Mouse (Mus musculus) cortical plate, adult 2 months (tissue): ENCODE data around the gene Igsf8. TPM values are rescaled to one million over a fixed set of nuclear protein-coding genes. Genes with fewer than 3 reads are reported as not detected.

ENCODE experiments used
- H3K27ac ChIP-seq: fragments of 200-500 bp; 2 replicates; pipeline ENCODE4 v1.5.1; 2012; ENCODE audit warnings: low read length, control low read depth, inconsistent platforms; ENCODE audit not compliant: insufficient read depth
- H3K4me1 ChIP-seq: fragments of 200-500 bp; 2 replicates; pipeline ENCODE4 v1.6.1; 2011; ENCODE audit warnings: low read length; ENCODE audit not compliant: control insufficient read depth, insufficient read depth
- H3K4me3 ChIP-seq: fragments of 200-500 bp; 2 replicates; pipeline ENCODE4 v1.5.1; 2011; ENCODE audit warnings: mild to moderate bottlenecking, low read length, control low read depth; ENCODE audit not compliant: insufficient read depth
- CTCF ChIP-seq: fragments of 200-500 bp; IDR thresholded peaks from 2 replicates; pipeline ENCODE4 v1.5.1; 2011; ENCODE audit warnings: mild to moderate bottlenecking, control low read depth, low read length; ENCODE audit not compliant: insufficient read depth; ENCODE audit errors: extremely low read depth
- POLR2A ChIP-seq: fragments of 200-500 bp; IDR thresholded peaks from 2 replicates; pipeline ENCODE4 v1.6.1; 2011; ENCODE audit warnings: mild to moderate bottlenecking, low read length, control low read depth; ENCODE audit not compliant: insufficient read depth; ENCODE audit errors: extremely low read depth
- polyA plus RNA-seq: library from polyadenylated mRNA; depleted of rRNA; stranded (reverse); fragments of >200 nt; gene quantifications from 2 replicates; pipeline ENCODE4 v1.2.3, GENCODE M21; 2012

Gene Igsf8
- polyA plus RNA-seq, 1 experiment = 318 TPM

DNA sequence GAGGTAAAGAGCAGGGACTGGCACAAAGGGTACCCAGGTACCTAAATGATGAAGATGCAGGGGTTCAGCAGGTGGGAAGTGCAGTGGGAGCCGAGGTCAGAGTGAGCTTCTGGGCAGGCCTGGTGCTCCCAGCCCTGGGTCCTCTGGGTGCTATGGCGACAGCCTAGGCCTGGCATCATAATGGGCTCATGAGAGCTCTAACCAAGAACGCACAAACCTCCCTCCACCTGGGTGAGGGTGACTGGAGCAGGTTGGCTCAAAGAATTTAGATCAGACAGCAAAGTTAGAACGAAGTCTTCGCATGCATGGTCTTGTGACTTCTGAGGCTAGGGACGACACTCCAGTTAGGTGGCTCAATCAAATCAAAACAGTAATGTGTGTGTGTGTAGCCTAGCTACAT is 3.1 kb upstream of the Igsf8 start, which contains the start of gene Atp1a4:
Gene Atp1a4 (minus strand): TSS at position 101 of the 400 bp plus-strand sequence.
- H3K4me3 ChIP-seq = no peak within 1 kb of the TSS
- H3K4me1 ChIP-seq = no peaks in the 10 kb centered on the region
- TF ChIP-seq CTCF = no peak
- TF ChIP-seq POLR2A = no peak
- H3K27ac ChIP-seq = no peak within 1 kb of the TSS

- Histone ChIP-seq H3K4me3 (no peak overlapping the region), H3K27ac (no peak overlapping the region), H3K4me1 (0 out of 2 replicates have a peak, but pooled peaks cover 2% of the 10 kb centered on the region)
- TF ChIP-seq CTCF (no peak), POLR2A (0 out of 2 replicates have a peak, but pooled peaks have one; percentile 16)
Measured at GRCm38 (mm10) chr1:172271208-172271607, 9.8 kb downstream of the Igsf8 start.

GRCm38 (mm10) chr1:172271765-172272164 is 10.3 kb downstream of the Igsf8 start:
- TF ChIP-seq POLR2A = peak; percentile 60
- no peak for TF ChIP-seq CTCF
- Histone ChIP-seq H3K4me1 (0 out of 2 replicates have a peak, but pooled peaks cover 2% of the 10 kb centered on the region), H3K27ac (no peak overlapping the region), H3K4me3 (no peak overlapping the region)

GRCm38 (mm10) chr1:172273386-172273785 is 11.9 kb downstream of the Igsf8 start:
- no peak for TF ChIP-seq POLR2A
- no peak for TF ChIP-seq CTCF
- Histone ChIP-seq H3K4me3 (no peak overlapping the region), H3K27ac (no peak overlapping the region), H3K4me1 (0 out of 2 replicates have a peak, but pooled peaks cover 2% of the 10 kb centered on the region)

- Histone ChIP-seq H3K4me1 (0 out of 2 replicates have a peak, but pooled peaks cover 2% of the 10 kb centered on the region), H3K4me3 (no peak overlapping the region), H3K27ac (no peak overlapping the region)
- no peak for TF ChIP-seq POLR2A
- no peak for TF ChIP-seq CTCF
Measured at GRCm38 (mm10) chr1:172274116-172274515, 12.7 kb downstream of the Igsf8 start.

GRCm38 (mm10) chr1:172274547-172274946 is 13.1 kb downstream of the Igsf8 start:
- H3K4me1 ChIP-seq = 0 out of 2 replicates have a peak, but pooled peaks cover 2% of the 10 kb centered on the region
- no peak overlapping the region for H3K4me3 ChIP-seq
- H3K27ac ChIP-seq = no peak overlapping the region
- TF ChIP-seq CTCF (no peak), POLR2A (no peak)

GRCm38 (mm10) chr1:172277172-172277571 is 15.7 kb downstream of the Igsf8 start:
- TF ChIP-seq CTCF (no peak), POLR2A (no peak)
- H3K4me1 ChIP-seq = peaks cover 6% of the 10 kb centered on the region
- H3K4me3 ChIP-seq = no peak overlapping the region
- no peak overlapping the region for H3K27ac ChIP-seq

- TF ChIP-seq CTCF = no peak
- no peak for TF ChIP-seq POLR2A
- no peak overlapping the region for H3K27ac ChIP-seq
- peaks cover 9% of the 10 kb centered on the region for H3K4me1 ChIP-seq
- no peak overlapping the region for H3K4me3 ChIP-seq
Measured at GRCm38 (mm10) chr1:172278328-172278727, 16.9 kb downstream of the Igsf8 start.

DNA sequence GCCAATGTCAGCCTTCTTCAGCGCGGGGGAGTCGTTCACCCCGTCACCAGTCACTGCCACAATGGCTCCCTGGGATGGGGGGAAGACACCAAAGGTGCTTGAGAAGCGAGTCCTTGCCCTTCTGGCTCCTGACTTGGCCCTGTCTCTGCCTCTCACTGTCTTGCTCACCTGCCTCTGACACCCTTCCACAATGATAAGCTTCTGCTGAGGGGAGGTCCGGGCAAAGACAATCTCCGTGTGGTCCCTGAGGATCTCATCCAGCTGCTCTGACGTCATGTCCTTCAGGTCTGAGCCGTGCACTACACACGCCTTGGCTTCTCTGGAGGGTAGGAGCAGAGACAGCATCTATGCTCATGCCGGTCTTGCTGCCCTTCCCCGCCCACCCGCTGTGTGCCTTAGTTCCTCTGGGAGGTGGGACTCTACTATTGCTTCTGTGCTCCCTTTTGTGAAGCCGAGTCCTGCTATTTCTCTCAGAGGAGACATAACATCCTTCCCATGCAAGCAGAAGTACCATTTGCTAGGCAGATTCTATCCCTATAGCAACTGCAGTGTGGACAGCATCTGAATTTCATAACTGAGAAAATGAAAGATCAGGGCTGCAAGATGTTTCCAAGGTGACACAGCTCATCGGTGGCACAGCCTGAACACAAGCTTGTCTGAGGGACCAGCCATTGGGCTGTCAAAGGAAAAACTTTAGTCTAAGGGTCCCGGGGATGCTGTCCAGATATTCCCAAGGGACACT is 18.5 kb downstream of the Igsf8 start:
- Histone ChIP-seq H3K4me3 (no peak overlapping the region), H3K4me1 (peaks cover 9% of the 10 kb centered on the region), H3K27ac (peak overlapping the region; percentile 36; the same call in 1 of the 2 replicates)
- 0 out of 2 replicates have a peak, but pooled peaks have one; percentile 28 for TF ChIP-seq POLR2A
- TF ChIP-seq CTCF = no peak
